Mouse (Mus musculus): Measurements from ENCODE around the gene Scn8a.
"Not testable (repeated sequence)": the region's sequence is repeated elsewhere in the genome, so short reads cannot be mapped to it uniquely, and the experiment has no call there.

Scn8a gene

GRCm38 (mm10) chr15:100869558-100869957 lies at the start of gene Scn8a:
Gene Scn8a (plus strand): TSS chr15:100869858.
- no peak for DNase-seq

DNA sequence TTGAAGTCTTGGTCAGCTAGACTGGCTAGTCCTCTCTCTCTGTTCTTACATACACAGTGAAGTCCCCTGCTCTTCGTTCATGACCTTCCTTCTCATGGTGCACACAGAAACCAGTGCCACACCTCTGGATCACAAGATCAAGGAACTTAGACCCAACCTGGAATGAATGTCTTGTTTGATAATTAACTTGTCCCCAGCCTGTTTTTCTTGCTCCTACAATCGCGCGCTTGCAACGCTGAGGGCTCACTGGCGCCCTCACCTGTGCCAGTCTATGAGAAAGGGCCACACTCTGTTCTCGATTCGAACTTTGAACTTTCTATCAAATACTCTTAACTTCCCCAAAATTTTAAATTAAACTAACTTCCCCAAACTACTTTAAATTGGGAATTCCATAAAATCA lies 47.8 kb upstream of the Scn8a start:
- no peak for DNase-seq

DNA sequence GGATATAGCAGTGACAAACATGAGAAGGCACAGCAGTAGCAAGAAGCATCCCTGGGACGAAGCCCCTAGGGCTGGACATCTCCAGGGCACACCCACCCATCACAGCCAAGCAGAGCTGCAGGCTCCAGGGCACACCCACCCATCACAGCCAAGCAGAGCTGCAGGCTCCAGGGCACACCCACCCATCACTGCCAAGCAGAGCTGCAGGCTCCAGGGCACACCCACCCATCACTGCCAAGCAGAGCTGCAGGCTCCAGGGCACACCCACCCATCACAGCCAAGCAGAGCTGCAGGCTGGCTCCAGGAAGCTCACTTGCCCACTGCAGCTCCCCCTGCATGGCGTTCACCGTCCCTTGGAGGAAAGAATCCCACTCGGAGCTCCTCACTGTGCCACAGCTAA lies 47.3 kb upstream of the Scn8a start:
- DNase-seq, result not testable (repeated sequence)

DNA sequence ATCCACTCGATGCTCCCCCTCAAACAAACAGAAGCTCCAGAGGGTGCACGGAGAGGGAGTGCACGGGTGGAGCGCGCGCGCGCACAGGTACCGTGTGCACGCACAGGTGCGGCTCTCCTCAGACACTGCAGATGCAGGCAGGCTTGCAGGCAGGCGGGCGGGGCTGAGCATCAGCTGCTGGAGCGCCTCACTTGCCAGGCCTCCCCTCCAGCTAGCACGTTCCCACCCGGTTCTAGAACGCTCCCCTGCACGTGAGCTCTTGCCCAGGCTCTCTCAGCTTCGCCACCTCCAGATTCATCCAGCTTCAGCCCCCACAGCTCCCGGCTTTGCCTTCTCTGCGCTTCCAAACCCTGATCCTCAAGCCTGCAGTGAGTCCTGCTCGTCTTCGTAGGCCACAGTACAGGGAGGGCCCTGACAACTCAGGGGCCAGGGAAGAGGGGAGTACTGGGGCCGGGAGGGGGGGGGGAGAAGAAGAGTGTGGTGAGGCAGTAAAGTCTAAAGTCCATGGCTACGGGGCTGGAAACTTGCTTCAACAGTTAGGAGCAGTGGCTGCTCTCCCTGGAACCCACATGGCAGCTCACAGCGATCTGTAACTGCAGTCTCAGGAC lies 44.3 kb upstream of the Scn8a start:
- peak in 1 of 2 experiments; percentile 15 for DNase-seq

- no peak for DNase-seq
Measured at GRCm38 (mm10) chr15:100826076-100826475, 43.6 kb upstream of the Scn8a start.

- no peak for DNase-seq
Measured at GRCm38 (mm10) chr15:100829775-100830174, 39.9 kb upstream of the Scn8a start.

DNA sequence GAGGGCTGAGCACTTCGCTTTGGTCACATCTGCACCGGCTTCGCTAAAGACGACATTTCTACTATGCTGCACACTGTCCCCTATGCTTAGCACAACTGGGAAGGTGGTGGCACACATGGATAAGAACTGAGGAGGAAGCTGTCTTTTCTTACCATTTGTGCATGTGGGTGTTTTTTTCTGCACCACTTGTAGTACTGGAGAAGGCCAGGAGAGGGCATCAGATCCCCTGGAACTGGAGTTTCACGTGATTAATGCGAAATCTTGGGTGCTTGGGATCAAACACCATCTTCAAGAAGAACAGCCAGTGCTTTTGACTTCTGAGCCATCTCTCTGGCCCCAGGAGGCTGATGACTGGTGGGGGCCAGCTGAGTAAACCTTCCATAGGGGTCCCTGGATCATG lies 39.0 kb upstream of the Scn8a start:
- DNase-seq, result no peak

DNA sequence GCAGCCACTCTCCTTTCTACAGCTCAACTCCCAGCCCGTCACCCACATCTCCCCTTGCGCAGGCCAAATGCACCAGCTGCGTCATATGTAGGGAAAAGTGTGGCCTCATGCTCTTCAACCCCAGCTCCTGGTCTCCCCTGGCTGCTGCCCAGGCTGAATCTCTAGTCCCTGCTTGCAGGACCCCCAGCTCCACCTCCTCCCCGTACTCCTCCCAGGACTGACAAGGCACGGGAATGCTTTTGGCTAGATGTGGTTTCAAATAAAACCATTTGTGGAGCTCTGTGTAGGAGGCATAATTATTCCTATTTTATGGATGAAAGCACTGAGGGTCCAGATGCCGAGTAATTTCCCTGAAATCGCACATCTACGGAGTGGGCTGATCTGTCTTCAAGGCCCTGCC lies 37.5 kb upstream of the Scn8a start:
- no peak for DNase-seq

DNA sequence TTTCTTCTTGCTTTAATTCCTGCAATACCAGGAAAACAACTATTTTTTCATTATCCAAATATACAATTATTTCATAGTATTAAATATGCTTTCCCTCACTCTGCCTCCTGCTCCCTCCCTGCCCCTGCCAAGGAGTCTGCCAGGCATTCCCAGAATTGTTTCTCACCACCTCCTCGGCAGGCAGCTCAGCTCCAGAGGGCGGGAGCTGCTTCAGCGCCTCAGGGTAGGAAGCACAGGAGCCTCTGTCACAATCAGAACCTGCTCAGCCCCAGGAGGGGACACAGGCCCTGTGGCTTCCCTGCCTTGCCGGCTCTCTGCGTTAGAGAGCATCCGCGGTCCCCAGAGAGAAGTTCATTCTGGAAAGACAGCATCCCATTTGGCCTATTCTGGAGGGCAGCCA lies 36.9 kb upstream of the Scn8a start:
- DNase-seq, result no peak

- DNase-seq, result no peak
Measured at GRCm38 (mm10) chr15:100836729-100837128, 32.9 kb upstream of the Scn8a start.

GRCm38 (mm10) chr15:100838607-100839207 lies 31.0 kb upstream of the Scn8a start:
- peak; percentile 78 to 82 for DNase-seq

GRCm38 (mm10) chr15:100844336-100844735 lies 25.3 kb upstream of the Scn8a start:
- no peak for DNase-seq

GRCm38 (mm10) chr15:100845049-100845879 lies 24.4 kb upstream of the Scn8a start:
- peak; percentile 51 to 56 for DNase-seq

DNA sequence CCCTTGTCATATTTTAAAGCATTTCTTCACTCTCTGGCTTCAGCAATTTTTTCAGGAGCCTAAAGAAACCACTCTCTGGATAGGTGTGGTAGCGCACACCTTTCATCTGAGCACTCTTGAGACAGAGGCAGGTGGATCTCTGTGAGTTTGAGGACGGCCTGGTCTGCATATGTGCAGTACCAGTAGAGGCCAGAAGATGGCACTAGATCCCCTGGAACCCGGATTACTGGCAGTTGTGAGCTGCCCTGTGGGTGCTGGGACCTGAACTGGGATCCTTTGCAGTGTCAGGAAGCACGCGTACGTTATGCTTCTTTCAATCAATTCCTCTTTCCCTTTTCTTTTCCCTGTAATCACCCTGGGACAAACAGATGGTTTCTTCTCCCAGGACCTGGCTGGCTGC lies 22.5 kb upstream of the Scn8a start:
- DNase-seq, result no peak

- DNase-seq, result no peak
Measured at GRCm38 (mm10) chr15:100857586-100857985, 12.1 kb upstream of the Scn8a start.

- DNase-seq, result no peak
Measured at GRCm38 (mm10) chr15:100860856-100861255, 8.8 kb upstream of the Scn8a start.

DNA sequence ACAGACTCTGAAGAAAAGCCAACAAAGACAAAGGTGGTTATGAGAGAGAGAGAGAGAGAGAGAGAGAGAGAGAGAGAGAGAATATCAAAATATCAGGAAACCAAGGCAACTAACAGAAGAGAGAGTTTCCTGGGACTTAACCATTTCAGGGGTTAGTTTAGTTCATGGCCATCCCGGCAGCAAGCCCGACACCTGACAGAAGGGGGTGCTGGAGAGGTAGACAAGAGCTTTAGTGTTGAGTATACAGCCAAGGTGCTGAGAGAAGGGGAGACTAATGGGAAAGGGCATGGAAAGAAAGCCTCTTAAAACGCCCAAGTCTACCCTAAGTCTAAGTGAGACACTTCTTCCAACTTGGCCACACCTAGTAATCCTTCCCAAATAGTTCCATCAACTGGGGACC lies 4.1 kb upstream of the Scn8a start:
- peak in 1 of 2 experiments; percentile 32 for DNase-seq

DNA sequence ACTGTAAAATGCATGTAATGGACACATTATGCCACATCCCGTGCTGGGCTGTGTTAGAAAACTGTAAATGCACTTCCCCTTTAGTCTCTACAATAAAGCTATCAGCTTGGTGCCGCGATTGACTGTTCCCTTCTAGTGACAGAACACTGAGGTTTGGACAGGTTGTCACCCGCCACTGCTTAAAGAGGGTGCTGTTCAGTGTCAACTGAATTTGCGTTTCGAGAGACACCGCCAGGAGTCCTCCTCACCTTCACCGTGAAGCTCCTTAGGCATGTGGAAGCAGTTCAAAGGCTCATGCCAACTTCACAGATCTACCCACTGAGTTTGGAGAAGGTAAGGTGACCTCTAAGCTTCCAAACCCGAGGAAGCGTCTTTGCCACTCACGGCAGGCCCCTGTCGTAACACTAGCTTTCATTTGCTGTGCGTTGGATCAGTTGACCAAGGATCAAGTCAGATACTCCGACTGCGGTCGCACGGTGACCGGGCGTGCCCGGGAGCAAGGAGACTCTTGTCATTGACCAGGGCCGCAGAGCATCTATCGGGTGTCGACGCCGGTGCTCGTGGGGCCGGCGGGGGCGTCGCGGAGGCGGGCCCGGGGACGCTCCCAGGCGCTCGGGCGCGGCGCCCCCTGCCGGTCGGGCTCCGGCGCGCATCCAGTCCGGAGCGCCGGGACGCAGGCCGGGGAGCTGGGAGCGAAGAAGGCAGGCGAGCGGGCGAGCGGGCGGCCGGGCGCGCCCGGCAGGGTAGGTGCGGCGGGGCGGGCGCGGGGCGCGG lies 530 bp downstream of the Scn8a start:
- peak; percentile 83 to 97 for DNase-seq

GRCm38 (mm10) chr15:100870775-100871106 lies 1.1 kb downstream of the Scn8a start:
- DNase-seq, result peak; percentile 63 to 89

DNA sequence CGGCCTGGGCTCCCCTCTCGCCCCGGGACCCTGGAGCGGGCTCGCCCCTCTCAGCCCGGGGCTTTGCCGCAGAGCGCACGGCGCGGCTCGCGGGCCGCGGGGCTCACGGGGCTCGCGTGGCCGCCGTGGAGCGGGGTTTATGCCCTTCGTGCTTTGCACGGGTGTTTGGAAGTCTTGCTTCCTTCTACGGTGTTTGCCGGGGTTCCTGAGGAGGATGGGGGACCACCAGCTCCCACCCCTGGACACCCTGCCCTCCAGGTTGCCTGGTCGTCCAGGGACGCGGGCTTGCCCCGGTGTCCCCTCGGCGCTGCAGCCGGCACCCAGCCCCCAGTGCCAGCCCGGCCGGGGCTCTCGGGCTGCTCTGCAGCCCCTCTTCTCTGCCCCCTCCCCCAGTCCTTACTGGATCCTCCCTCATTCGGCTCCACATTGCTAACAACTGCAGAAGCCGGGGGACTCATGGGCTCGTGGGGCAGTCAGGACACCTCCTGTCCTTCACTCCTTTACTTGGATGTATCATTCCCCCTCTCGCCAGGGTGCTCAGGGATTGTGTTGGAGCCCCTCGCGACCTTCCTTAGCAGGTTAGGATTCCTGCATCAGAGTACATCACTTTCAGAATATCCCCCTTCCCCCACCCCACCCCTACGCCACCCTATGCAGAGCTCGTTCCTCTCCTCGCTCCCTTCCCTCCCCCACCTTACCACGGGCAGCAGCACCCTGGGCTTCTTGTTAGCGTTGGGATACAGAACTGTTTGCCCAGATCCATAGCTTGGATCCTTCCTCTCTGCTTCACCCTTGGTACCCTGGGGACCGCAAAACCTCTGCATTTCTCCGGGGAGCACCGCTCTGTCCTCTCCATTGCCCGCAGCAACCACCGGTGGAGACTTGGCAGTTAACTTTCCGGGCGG lies 1.7 kb downstream of the Scn8a start:
- peak; percentile 51 to 55 for DNase-seq

- peak; percentile 65 to 69 for DNase-seq
Measured at GRCm38 (mm10) chr15:100873155-100873554, 3.5 kb downstream of the Scn8a start.

GRCm38 (mm10) chr15:100879073-100879472 lies 9.4 kb downstream of the Scn8a start:
- no peak for DNase-seq

All from cerebellum, adult 18-20 months (tissue).